Mouse (Mus musculus) brain, embryonic 14.5 days (tissue): ENCODE measurements around the gene Ksr2.

Experiments
- CTCF ChIP-seq: fragments of 200-500 bp; IDR thresholded peaks from 2 replicates; pipeline ENCODE4 v1.5.1; 2012; ENCODE audit warnings: inconsistent platforms, mild to moderate bottlenecking, moderate library complexity, borderline replicate concordance; ENCODE audit not compliant: insufficient read depth, insufficient read length; ENCODE audit errors: extremely low read depth
- POLR2A ChIP-seq: fragments of 200-500 bp; IDR thresholded peaks from 2 replicates; pipeline ENCODE4 v1.6.1; 2012; ENCODE audit warnings: mild to moderate bottlenecking, inconsistent platforms, borderline replicate concordance; ENCODE audit not compliant: poor library complexity, insufficient read depth, insufficient read length, severe bottlenecking; ENCODE audit errors: extremely low read depth

GRCm38 (mm10) chr5:117577598-117577997, 163.8 kb downstream of the Ksr2 start:
- no peak for TF ChIP-seq CTCF
- no peak for TF ChIP-seq POLR2A
